Mouse (Mus musculus) intestine, postnatal 0 days (tissue): ENCODE data around the gene Gcgr. TPM values are rescaled to one million over a fixed set of nuclear protein-coding genes. Genes with fewer than 3 reads are reported as not detected.

Experiments used
- ATAC-seq: fragments of 200-750 bp; cut with Nextera tagmentation; 2 replicates; pipeline ENCODE4 v1.8.0; 2017; ENCODE audit warnings: mild to moderate bottlenecking, moderate TSS enrichment, moderate library complexity
- H3K27ac ChIP-seq: fragments of 300-500 bp; sonication (generic); 2 replicates; pipeline ENCODE4 v1.5.1; 2014; ENCODE audit warnings: mild to moderate bottlenecking, low read depth, low read length, moderate library complexity
- H3K27me3 ChIP-seq: fragments of 300-500 bp; sonication (generic); replicated peaks from 2 replicates; pipeline ENCODE4 v1.6.1; 2014; ENCODE audit warnings: low read length, mixed read lengths; ENCODE audit not compliant: control insufficient read depth, insufficient read depth
- H3K36me3 ChIP-seq: fragments of 300-500 bp; sonication (generic); 2 replicates; pipeline ENCODE4 v1.6.1; 2014; ENCODE audit warnings: mild to moderate bottlenecking, moderate library complexity; ENCODE audit not compliant: control insufficient read depth, insufficient read depth
- H3K4me1 ChIP-seq: fragments of 300-500 bp; sonication (generic); replicated peaks from 2 replicates; pipeline ENCODE4 v1.6.1; 2014; ENCODE audit warnings: antibody characterized with exemption, low read length, mixed read lengths; ENCODE audit not compliant: control insufficient read depth, insufficient read depth
- H3K4me2 ChIP-seq: fragments of 300-500 bp; sonication (generic); replicated peaks from 2 replicates; pipeline ENCODE4 v1.6.1; 2014; ENCODE audit warnings: low read depth, mild to moderate bottlenecking, moderate library complexity
- H3K4me3 ChIP-seq: fragments of 300-500 bp; sonication (generic); 2 replicates; pipeline ENCODE4 v1.5.1; 2014; ENCODE audit warnings: low read depth, low read length
- H3K9ac ChIP-seq: fragments of 300-500 bp; sonication (generic); 2 replicates; pipeline ENCODE4 v1.6.1; 2014; ENCODE audit warnings: mild to moderate bottlenecking, low read depth, low read length
- H3K9me3 ChIP-seq: fragments of 300-500 bp; sonication (generic); 2 replicates; pipeline ENCODE4 v1.6.1; 2016; ENCODE audit warnings: mixed run types; ENCODE audit not compliant: control insufficient read depth
- CTCF ChIP-seq: sonication (generic); IDR thresholded peaks from 2 replicates; pipeline ENCODE4 v1.5.1; 2016; ENCODE audit warnings: low read depth, mild to moderate bottlenecking, control low read depth, antibody characterized with exemption, moderate library complexity
- WGBS: fragments of 180-500 bp; shearing (Covaris S2); extraction: QIAGEN DNeasy Blood & Tissue Kit; methylation state at CpG from one replicate; pipeline ENCODE4 v1.1.7; 2014; 5-methylcytosine and 5-hydroxymethylcytosine counted together
- polyA plus RNA-seq: library from polyadenylated mRNA; unstranded; fragments of >200 nt; fragmentation: Nextera tagmentation; extraction: Ambion mirVana; gene quantifications from 2 replicates; pipeline ENCODE4 v1.2.1, GENCODE M21; 2015

Gcgr gene
- polyA plus RNA-seq, 1 experiment from 2014 or later: 1.0 TPM

GRCm38 (mm10) chr11:120547469-120547868, 17.0 kb downstream of the Gcgr start:
- H3K36me3 ChIP-seq: peaks cover 23% of the 10 kb centered on the region; the same call in 1 of the 2 replicates
- H3K4me2 ChIP-seq: no peak overlapping the region
- peaks cover 16% of the 10 kb centered on the region; the same call in 1 of the 2 replicates for H3K4me1 ChIP-seq
- peak; percentile 57 for TF ChIP-seq CTCF
- WGBS: 38% methylated on average over 2 of the region's 2 CpGs
- no peaks in the 10 kb centered on the region for H3K9me3 ChIP-seq
- 0 out of 2 replicates have a peak overlapping the region, but pooled peaks have one; percentile 46 for H3K27ac ChIP-seq
- H3K9ac ChIP-seq: peak overlapping the region; percentile 86; the same call in 1 of the 2 replicates
- H3K27me3 ChIP-seq: no peaks in the 10 kb centered on the region
- ATAC-seq: no peak
- no peak overlapping the region for H3K4me3 ChIP-seq

- Histone ChIP-seq H3K27ac (peak overlapping the region; percentile 46; the same call in 1 of the 2 replicates), H3K9ac (0 out of 2 replicates have a peak overlapping the region, but pooled peaks have one; percentile 86), H3K4me3 (0 out of 2 replicates have a peak overlapping the region, but pooled peaks have one; percentile 75), H3K36me3 (peaks cover 17% of the 10 kb centered on the region; the same call in 1 of the 2 replicates), H3K4me2 (peak overlapping the region; percentile 73), H3K9me3 (no peaks in the 10 kb centered on the region), H3K4me1 (peaks cover 16% of the 10 kb centered on the region; the same call in 1 of the 2 replicates), H3K27me3 (no peaks in the 10 kb centered on the region)
- TF ChIP-seq CTCF: no peak
- WGBS: 73% methylated on average over 3 of the region's 3 CpGs
- ATAC-seq: no peak
Measured at GRCm38 (mm10) chr11:120548214-120548613, 17.7 kb downstream of the Gcgr start.

DNA sequence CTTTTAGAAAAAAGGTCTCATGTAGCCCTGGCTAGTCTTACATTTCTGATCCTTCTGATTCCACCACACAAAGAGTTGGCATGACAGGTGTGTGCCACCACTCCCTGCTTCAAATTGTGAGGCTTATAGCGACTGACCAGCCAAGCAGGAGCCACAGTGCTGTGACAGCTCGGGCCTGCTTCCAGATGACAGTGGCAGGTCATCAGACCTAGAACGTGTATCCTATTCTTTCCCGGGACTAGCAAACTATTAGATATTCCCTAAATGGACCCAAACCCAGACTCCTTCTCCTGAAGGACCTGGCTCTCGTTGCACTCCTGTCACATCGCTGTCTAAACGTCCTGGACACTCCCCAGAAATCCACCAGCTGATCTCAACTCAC, 18.3 kb downstream of the Gcgr start:
- peak overlapping the region; percentile 73 for H3K4me2 ChIP-seq
- no peak for ATAC-seq
- H3K9me3 ChIP-seq: no peaks in the 10 kb centered on the region
- H3K27ac ChIP-seq: peak overlapping the region; percentile 98
- peak overlapping the region; percentile 75 for H3K4me3 ChIP-seq
- no peak for TF ChIP-seq CTCF
- no peaks in the 10 kb centered on the region for H3K27me3 ChIP-seq
- 6% methylated on average over 7 of the region's 7 CpGs for WGBS
- H3K36me3 ChIP-seq: peaks cover 11% of the 10 kb centered on the region; the same call in 1 of the 2 replicates
- H3K9ac ChIP-seq: peak overlapping the region; percentile 86
- peaks cover 16% of the 10 kb centered on the region; the same call in 1 of the 2 replicates for H3K4me1 ChIP-seq

DNA sequence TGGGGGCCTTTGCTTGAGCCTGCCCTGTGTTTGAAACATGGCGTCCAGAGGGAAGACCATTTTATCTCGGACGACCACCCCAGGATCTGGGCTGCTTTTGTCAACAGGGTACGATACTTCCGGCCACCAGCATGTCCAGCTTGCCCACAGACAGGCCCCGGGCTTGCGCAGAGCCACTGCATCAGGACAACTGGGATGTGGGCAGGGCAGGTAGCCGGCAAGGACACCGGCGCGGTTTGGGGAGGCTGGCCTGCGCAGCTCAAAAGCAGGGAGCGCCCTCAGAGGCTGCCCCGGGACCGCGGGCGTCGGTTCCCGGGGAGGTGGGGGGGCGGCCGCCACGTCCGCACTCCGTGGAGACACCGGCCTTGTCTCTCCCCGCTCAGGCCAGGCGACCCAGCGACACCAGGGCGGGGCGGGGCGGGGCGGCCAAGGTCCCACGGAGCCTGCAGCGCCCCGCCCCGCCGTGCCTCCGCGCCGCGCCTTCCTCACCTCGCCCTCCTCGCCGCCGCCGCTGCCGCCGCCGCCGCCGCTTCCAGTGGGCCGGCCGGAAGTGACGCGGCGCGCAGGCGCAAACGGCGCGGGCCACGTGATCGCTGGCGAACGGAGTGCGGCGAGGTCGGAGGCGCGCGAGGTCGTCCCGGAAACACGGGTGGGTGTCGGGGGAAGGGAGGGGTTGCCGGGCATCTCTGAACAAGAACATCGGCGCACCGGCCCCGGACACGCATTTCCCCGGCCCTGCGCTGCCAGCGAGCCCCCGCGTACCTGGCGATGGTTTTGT, 18.9 kb downstream of the Gcgr start, which contains the start of gene Mcrip1:
Gene Mcrip1 (minus strand): TSS at position 560 of the 778 bp plus-strand sequence.
- peak; percentile 84 for ATAC-seq
- H3K4me2 ChIP-seq: peak within 1 kb of the TSS; percentile 73
- peak within 1 kb of the TSS; percentile 86 for H3K9ac ChIP-seq
- H3K36me3 ChIP-seq: peaks cover 6% of the 10 kb centered on the region; the same call in 1 of the 2 replicates
- H3K9me3 ChIP-seq: no peaks in the 10 kb centered on the region
- H3K27ac ChIP-seq: peak within 1 kb of the TSS; percentile 98
- H3K4me1 ChIP-seq: peaks cover 16% of the 10 kb centered on the region; the same call in 1 of the 2 replicates
- under 1% methylated on average over 54 of the region's 87 CpGs for WGBS
- H3K27me3 ChIP-seq: no peaks in the 10 kb centered on the region
- no peak for TF ChIP-seq CTCF
- H3K4me3 ChIP-seq: peak within 1 kb of the TSS; percentile 75

DNA sequence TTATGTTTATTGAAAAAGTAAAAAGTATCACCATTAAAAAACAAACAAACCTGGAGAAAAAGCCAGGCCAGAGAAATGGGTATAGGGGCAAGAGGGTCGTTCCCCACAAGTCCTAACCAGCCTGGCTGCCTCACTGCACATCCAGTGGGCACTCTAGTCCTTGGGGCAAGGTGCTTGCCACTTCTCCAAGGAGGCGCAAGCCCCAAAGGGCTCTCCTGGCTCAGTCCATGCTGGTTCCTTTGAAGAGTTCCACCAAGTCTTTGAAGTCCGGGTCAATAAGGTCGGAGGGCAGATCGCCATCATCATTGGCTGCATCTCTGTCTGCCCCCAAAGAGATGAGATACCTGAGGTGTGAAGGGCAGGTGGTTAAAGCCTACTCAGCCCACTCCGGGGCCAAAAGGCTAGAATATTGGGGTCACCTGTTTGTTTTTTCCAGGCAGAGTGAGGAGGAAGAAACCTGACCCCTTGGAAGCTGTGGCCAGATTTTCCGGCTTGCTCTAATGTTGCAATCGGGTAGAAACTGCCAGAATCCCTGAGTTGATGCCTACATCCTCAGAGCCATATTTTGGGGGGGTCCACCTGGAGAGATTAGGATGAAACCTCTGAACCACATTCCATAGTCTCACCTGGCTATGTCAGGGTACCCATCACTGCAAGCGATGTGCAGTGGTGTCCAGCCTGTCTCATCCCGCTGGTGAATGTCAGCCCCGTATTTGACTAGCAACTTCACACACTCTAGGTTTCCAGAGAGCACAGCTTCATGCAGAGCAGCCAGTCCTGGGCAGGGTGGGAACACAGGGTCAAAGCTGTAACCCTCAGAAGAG, 19.7 kb downstream of the Gcgr start:
- Histone ChIP-seq H3K4me2 (peak overlapping the region; percentile 73), H3K9me3 (no peaks in the 10 kb centered on the region), H3K27ac (peak overlapping the region; percentile 98), H3K27me3 (no peaks in the 10 kb centered on the region), H3K4me1 (peaks cover 16% of the 10 kb centered on the region; the same call in 1 of the 2 replicates), H3K4me3 (peak overlapping the region; percentile 75), H3K9ac (peak overlapping the region; percentile 86; the same call in 1 of the 2 replicates), H3K36me3 (no peaks in the 10 kb centered on the region; the same call in 1 of the 2 replicates)
- no peak for ATAC-seq
- 63% methylated on average over 11 of the region's 11 CpGs for WGBS
- no peak for TF ChIP-seq CTCF
